In the genomic region with DNA sequence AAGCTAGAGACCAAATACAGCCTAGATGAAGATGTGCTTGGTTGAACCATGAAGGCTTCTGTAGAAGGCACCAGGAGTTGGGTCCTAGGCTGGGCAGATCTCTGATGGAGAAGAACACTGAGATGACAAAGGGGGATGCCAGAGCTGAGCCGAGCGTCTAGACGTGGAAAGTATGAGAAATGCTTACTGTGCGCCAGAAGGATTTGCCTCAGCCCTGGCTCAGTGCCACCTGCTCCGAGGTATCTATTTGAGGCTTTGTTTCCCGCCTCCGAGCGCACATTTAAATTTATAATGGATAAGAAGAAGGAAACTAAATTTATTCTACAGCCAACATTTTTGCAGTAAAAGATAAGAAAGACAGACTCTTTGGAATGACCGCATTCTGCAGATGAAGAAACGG, we compare ENCODE assay signal across 9 mouse cellular contexts.
DNase-seq lines count a peak whose midpoint lies in the region.
"Had no signal": no experiment of that assay in that cellular context is flagged by ENCODE, and none has a peak within 500 bp of the region (broad histone marks: within the 10 kb centered on the region; RNA-seq: fewer than 3 reads in every experiment).

No protein-coding gene starts in this region.

- intact Hi-C loops in gastrocnemius, postnatal 14 days (cut with DNase I; ENCODE audit: low total_unique reads), result no loop called here
- intact Hi-C loops in left cerebral cortex, postnatal 36 days (cut with DNase I), result no loop called here

- DNase-seq in gastrocnemius, postnatal 14 days, result peak; percentile 15
- no peak for DNase-seq in gastrocnemius, adult 18-20 months (ENCODE audit: low spot score)
- peak; percentile 42 for DNase-seq in brain, embryonic 18.5 days (ENCODE audit: low read depth, low spot score)
- peak; percentile 19 to 75 for DNase-seq in layer of hippocampus, adult 18-20 months (ENCODE audit: low spot score in 2 of 2)
- peak; percentile 68 to 78 for DNase-seq in left cerebral cortex, postnatal 36 days (ENCODE audit: low spot score in 2 of 2)
- no peak for DNase-seq in embryo, embryonic 10 days (ENCODE audit: low spot score)
- DNase-seq in lung, postnatal 25 days (ENCODE audit: low spot score), result no peak
- no peak for DNase-seq in urinary bladder, adult 18-20 months (ENCODE audit: low spot score in 2 of 2)
- DNase-seq: thymus, adult 18-20 months had no signal

Comparison
In these comparisons a context has a peak if more than half of its experiments do, and no peak if none do; other contexts are left out.
1. DNase-seq: peak in gastrocnemius, postnatal 14 days (single experiment), brain, embryonic 18.5 days (single experiment), layer of hippocampus, adult 18-20 months (2 of 2) and left cerebral cortex, postnatal 36 days (2 of 2); none in gastrocnemius, adult 18-20 months (single experiment), embryo, embryonic 10 days (single experiment), lung, postnatal 25 days (single experiment) and urinary bladder, adult 18-20 months (0 of 2).